8 mouse cellular contexts compared by ENCODE assay signal in genomic region chr5:65765635-65765911, GRCm38 (mm10). TPM values are rescaled to one million over a fixed set of nuclear protein-coding genes. Genes with fewer than 3 reads are reported as not detected.
A peak's percentile ranks its signal among the peaks of the same experiment; 100 is the strongest.
DNase-seq lines count a peak whose midpoint lies in the region; ATAC-seq and TF ChIP-seq lines count a peak whose summit lies in the region.

No protein-coding gene starts in this region.

- H3K79me2 ChIP-seq in MEL (ENCODE audit: control insufficient read depth, insufficient read depth, low read length, poor library complexity): peaks cover 20% of the 10 kb centered on the region

- whole genome bisulfite sequencing in heart, embryonic 13.5 days: 47% methylated on average over 5 of the region's 5 CpGs
- 71% methylated on average over 5 of the region's 5 CpGs for WGBS in hindbrain, embryonic 10.5 days
- WGBS in midbrain, embryonic 10.5 days: 65% methylated on average over 5 of the region's 5 CpGs

- H3K36me3 ChIP-seq in heart, embryonic 13.5 days: peaks cover 2% of the 10 kb centered on the region; the same call in 1 of the 2 replicates
- peaks cover 0 to 15% of the 10 kb centered on the region in 2 experiments; a peak in 2 of 4 replicates for H3K36me3 ChIP-seq in MEL (ENCODE audit: control insufficient read depth in 1 of 2, insufficient read depth in 2 of 2, low read length in 2 of 2)
- H3K36me3 ChIP-seq in hindbrain, embryonic 10.5 days: 0 out of 2 replicates have a peak, but pooled peaks cover 6% of the 10 kb centered on the region
- H3K36me3 ChIP-seq in midbrain, embryonic 10.5 days: peaks cover 7% of the 10 kb centered on the region

- intact Hi-C loops in heart, postnatal 10 days (cut with DNase I): loop anchor here (10.0 kb wide), 1 partner anchor 271 kb away; the partner anchor contains the start of gene Gm43552

- TF ChIP-seq EP300 in MEL (IDR thresholded peaks at IDR 0.05; ENCODE audit: low read depth in 1 of 2, low read length in 2 of 2): no peak

- no peak for ATAC-seq in heart, embryonic 13.5 days (ENCODE audit: extremely low read depth, insufficient number of reproducible peaks, low FRiP score, low TSS enrichment)
- ATAC-seq in megakaryocyte-erythroid progenitor cell, adult 5-6 weeks (replicated peaks; ENCODE audit: low FRiP score, low TSS enrichment, poor library complexity, severe bottlenecking): no peak

- no peak for DNase-seq in heart, postnatal 10 days
- no peak for DNase-seq in MEL (ENCODE audit: low read depth, low spot score)
- DNase-seq in hindbrain, embryonic 10.5 days (ENCODE audit: low spot score): no peak
- no peak for DNase-seq in midbrain, embryonic 10.5 days (ENCODE audit: low spot score)
- DNase-seq in embryo, embryonic 10 days (ENCODE audit: low spot score): no peak
- no peak for DNase-seq in natural killer cell, adult 2 months (ENCODE audit: low spot score in 2 of 2)

- no peaks in the 10 kb centered on the region for H3K9me3 ChIP-seq in heart, embryonic 13.5 days
- H3K9me3 ChIP-seq in MEL (replicated peaks; ENCODE audit: insufficient read depth, low read length): no peaks in the 10 kb centered on the region
- no peaks in the 10 kb centered on the region for H3K9me3 ChIP-seq in hindbrain, embryonic 10.5 days
- H3K9me3 ChIP-seq in midbrain, embryonic 10.5 days (replicated peaks): no peaks in the 10 kb centered on the region

- TF ChIP-seq CTCF in MEL (IDR thresholded peaks at IDR 0.05 in 2 of 3, conservative IDR thresholded peaks at IDR 0.05 in 1 of 3; ENCODE audit: control insufficient read depth in 1 of 3, insufficient read depth in 1 of 3, low read depth in 2 of 3, low read length in 3 of 3, poor library complexity in 1 of 3, severe bottlenecking in 1 of 3): no peak

- peak overlapping the region; percentile 100 for H3K27ac ChIP-seq in heart, embryonic 13.5 days (replicated peaks)
- peak overlapping the region; percentile 60 for H3K27ac ChIP-seq in MEL (ENCODE audit: control insufficient read depth, low read depth, low read length)
- H3K27ac ChIP-seq in hindbrain, embryonic 10.5 days: peak overlapping the region; percentile 100; the same call in 1 of the 2 replicates
- peak overlapping the region; percentile 99; the same call in 1 of the 2 replicates for H3K27ac ChIP-seq in midbrain, embryonic 10.5 days (replicated peaks)

- TF ChIP-seq POLR2A in MEL (IDR thresholded peaks at IDR 0.05; ENCODE audit: control insufficient read depth in 1 of 2, insufficient read depth in 1 of 2, low read depth in 1 of 2, low read length in 2 of 2, poor library complexity in 1 of 2): no peak

- no peaks in the 10 kb centered on the region for H3K27me3 ChIP-seq in heart, embryonic 13.5 days (replicated peaks)
- H3K27me3 ChIP-seq in MEL (ENCODE audit: control insufficient read depth in 1 of 2, insufficient read depth in 2 of 2, low read length in 2 of 2): no peaks in the 10 kb centered on the region
- H3K27me3 ChIP-seq in hindbrain, embryonic 10.5 days (ENCODE audit: insufficient read depth, poor library complexity, severe bottlenecking): no peaks in the 10 kb centered on the region
- no peaks in the 10 kb centered on the region for H3K27me3 ChIP-seq in midbrain, embryonic 10.5 days (ENCODE audit: low read depth, poor library complexity, severe bottlenecking)

- peak overlapping the region; percentile 77 for H3K4me3 ChIP-seq in heart, embryonic 13.5 days
- H3K4me3 ChIP-seq in MEL (ENCODE audit: control insufficient read depth in 1 of 2, insufficient read depth in 1 of 2, low read depth in 2 of 2, low read length in 2 of 2): peak overlapping the region; percentile 84 to 89
- H3K4me3 ChIP-seq in hindbrain, embryonic 10.5 days: peak overlapping the region; percentile 96
- H3K4me3 ChIP-seq in midbrain, embryonic 10.5 days: peak overlapping the region; percentile 74

- H3K9ac ChIP-seq in heart, embryonic 13.5 days: peak overlapping the region; percentile 96
- H3K9ac ChIP-seq in MEL (ENCODE audit: control insufficient read depth, low read depth, low read length, poor library complexity, severe bottlenecking): peak overlapping the region; percentile 62

- H3K4me2 ChIP-seq in heart, embryonic 13.5 days: peak overlapping the region; percentile 92

- TF ChIP-seq RAD21 in MEL (IDR thresholded peaks at IDR 0.05; ENCODE audit: low read depth, low read length): no peak

- peaks cover 34% of the 10 kb centered on the region for H3K4me1 ChIP-seq in heart, embryonic 13.5 days
- peaks cover 0 to 14% of the 10 kb centered on the region in 2 experiments; a peak in 2 of 4 replicates for H3K4me1 ChIP-seq in MEL (ENCODE audit: control insufficient read depth in 1 of 2, insufficient read depth in 2 of 2, low read length in 2 of 2)
- peaks cover 13% of the 10 kb centered on the region for H3K4me1 ChIP-seq in hindbrain, embryonic 10.5 days (replicated peaks)
- peaks cover 29% of the 10 kb centered on the region for H3K4me1 ChIP-seq in midbrain, embryonic 10.5 days

TF ChIP-seq in MEL, 35 proteins besides CTCF, POLR2A, EP300 and RAD21:
- TF ChIP-seq SIN3A (IDR thresholded peaks at IDR 0.05; ENCODE audit: low read length): no peak
- TF ChIP-seq POLR2AphosphoS5 (IDR thresholded peaks at IDR 0.05; ENCODE audit: borderline replicate concordance, low read depth, low read length): no peak
- no peak for TF ChIP-seq MYC (IDR thresholded peaks at IDR 0.05; ENCODE audit: low read depth, low read length)
- no peak for TF ChIP-seq MAFK (IDR thresholded peaks at IDR 0.05; ENCODE audit: borderline replicate concordance, low read depth, low read length)
- TF ChIP-seq SMC3 (IDR thresholded peaks at IDR 0.05; ENCODE audit: low read depth, low read length): no peak
- no peak for TF ChIP-seq UBTF (IDR thresholded peaks at IDR 0.05; ENCODE audit: borderline replicate concordance, insufficient read depth, low read depth, low read length)
- TF ChIP-seq RCOR1 (IDR thresholded peaks at IDR 0.05; ENCODE audit: low read depth, low read length): no peak
- TF ChIP-seq MYB (IDR thresholded peaks at IDR 0.05; ENCODE audit: low read depth, low read length): no peak
- TF ChIP-seq USF1 (IDR thresholded peaks at IDR 0.05; ENCODE audit: low read depth, low read length): no peak
- TF ChIP-seq USF2 (IDR thresholded peaks at IDR 0.05; ENCODE audit: borderline replicate concordance in 1 of 2, insufficient read depth in 1 of 2, low read depth in 1 of 2, low read length in 2 of 2): no peak
- no peak for TF ChIP-seq MXI1 (IDR thresholded peaks at IDR 0.05; ENCODE audit: low read depth, low read length)
- TF ChIP-seq TBP (IDR thresholded peaks at IDR 0.05; ENCODE audit: low read depth, low read length): no peak
- no peak for TF ChIP-seq ETS1 (IDR thresholded peaks at IDR 0.05; ENCODE audit: low read depth, low read length)
- no peak for TF ChIP-seq POLR2AphosphoS2 (IDR thresholded peaks at IDR 0.05; ENCODE audit: low read length)
- TF ChIP-seq ZC3H11A (IDR thresholded peaks at IDR 0.05; ENCODE audit: low read depth, low read length): no peak
- no peak for TF ChIP-seq NRF1 (IDR thresholded peaks at IDR 0.05; ENCODE audit: insufficient read depth, low read depth, low read length, poor library complexity, severe bottlenecking)
- TF ChIP-seq ELF1 (IDR thresholded peaks at IDR 0.05; ENCODE audit: low read depth, low read length): no peak
- no peak for TF ChIP-seq HCFC1 (IDR thresholded peaks at IDR 0.05; ENCODE audit: low read depth, low read length)
- no peak for TF ChIP-seq MAZ (IDR thresholded peaks at IDR 0.05; ENCODE audit: low read depth, low read length)

RNA-seq across cellular contexts. Expression of gene N4bp2, which starts 2.3 kb away (rescaled TPM):
- 15.4 and 15.9 TPM in 2 replicates for polyA plus RNA-seq in heart, embryonic 13.5 days (2015; fragmentation: Nextera tagmentation; extraction: Ambion mirVana)
- 10 to 100 TPM; 27.6 to 28.3 TPM for total RNA-seq in heart, postnatal 10 days (2021)
- 10.1 and 11.4 TPM in 2 replicates for total RNA-seq in MEL (2012; rRNA removed)
- polyA plus RNA-seq in MEL (2012; ENCODE audit: insufficient read depth in 1 of 2, insufficient read length in 2 of 2, low read depth in 1 of 2, low replicate concordance in 2 of 2, missing spikeins in 1 of 2): 10 to 100 TPM; 12.9 to 50.6 TPM
- 21.6 and 31.1 TPM in 2 replicates for polyA plus RNA-seq in hindbrain, embryonic 10.5 days (2016; fragmentation: Nextera tagmentation; extraction: Ambion mirVana)
- 30.4 and 33.3 TPM in 2 replicates for polyA plus RNA-seq in midbrain, embryonic 10.5 days (2016; fragmentation: Nextera tagmentation; extraction: Ambion mirVana)
- total RNA-seq in megakaryocyte-erythroid progenitor cell, adult 5-6 weeks (2014; fragmentation: Nextera tagmentation): 38.8 and 42.9 TPM in 2 replicates
- 21.0 and 22.4 TPM in 2 replicates for total RNA-seq in megakaryocyte-erythroid progenitor cell, adult 5-6 weeks (2017)
